Mouse (Mus musculus) layer of hippocampus, adult 9-11 months (tissue): ENCODE measurements around the gene Ube2e3.

ENCODE experiments used
- DNase-seq: peaks from one replicate; pipeline ENCODE4 v3.0.0; 2022

Gene Ube2e3

GRCm38 (mm10) chr2:78867726-78868510 lies at the start of gene Ube2e3:
TSS of gene Ube2e3 (plus strand) at chr2:78868124.
- no peak for DNase-seq

- no peak for DNase-seq
Observed at GRCm38 (mm10) chr2:78829887-78830286, 38.0 kb upstream of the Ube2e3 start.

GRCm38 (mm10) chr2:78841494-78842224 lies 26.3 kb upstream of the Ube2e3 start:
- DNase-seq: no peak

GRCm38 (mm10) chr2:78844365-78844764 lies 23.6 kb upstream of the Ube2e3 start:
- DNase-seq: no peak

GRCm38 (mm10) chr2:78845274-78845673 lies 22.6 kb upstream of the Ube2e3 start:
- no peak for DNase-seq

GRCm38 (mm10) chr2:78845717-78846116 lies 22.2 kb upstream of the Ube2e3 start:
- DNase-seq: no peak

GRCm38 (mm10) chr2:78854315-78854714 lies 13.6 kb upstream of the Ube2e3 start:
- no peak for DNase-seq

- DNase-seq: no peak
Observed at GRCm38 (mm10) chr2:78858628-78859027, 9.3 kb upstream of the Ube2e3 start.

GRCm38 (mm10) chr2:78859266-78860087 lies 8.4 kb upstream of the Ube2e3 start:
- DNase-seq: no peak

GRCm38 (mm10) chr2:78860088-78860372 lies 7.9 kb upstream of the Ube2e3 start:
- DNase-seq: no peak

- DNase-seq: no peak
Observed at GRCm38 (mm10) chr2:78864116-78864515, 3.8 kb upstream of the Ube2e3 start.

GRCm38 (mm10) chr2:78864866-78865265 lies 3.1 kb upstream of the Ube2e3 start:
- DNase-seq: no peak

- peak; percentile 63 for DNase-seq
Observed at GRCm38 (mm10) chr2:78868511-78868854, 559 bp downstream of the Ube2e3 start.

- DNase-seq: peak; percentile 82
Observed at GRCm38 (mm10) chr2:78868951-78869720, 1.2 kb downstream of the Ube2e3 start.

- no peak for DNase-seq
Observed at GRCm38 (mm10) chr2:78869721-78870442, 2.0 kb downstream of the Ube2e3 start.

- no peak for DNase-seq
Observed at GRCm38 (mm10) chr2:78870443-78871025, 2.6 kb downstream of the Ube2e3 start.

GRCm38 (mm10) chr2:78871971-78872860 lies 4.3 kb downstream of the Ube2e3 start:
- DNase-seq: peak; percentile 17

GRCm38 (mm10) chr2:78873946-78874345 lies 6.0 kb downstream of the Ube2e3 start:
- no peak for DNase-seq

GRCm38 (mm10) chr2:78876002-78876401 lies 8.1 kb downstream of the Ube2e3 start:
- no peak for DNase-seq

- DNase-seq: no peak
Observed at GRCm38 (mm10) chr2:78882068-78882467, 14.1 kb downstream of the Ube2e3 start.
